Mouse (Mus musculus): Measurements from ENCODE around the gene Manea. TPM values are rescaled to one million over a fixed set of nuclear protein-coding genes. Genes with fewer than 3 reads are reported as not detected.

The Manea gene
- polyA plus RNA-seq (2015; fragmentation: Nextera tagmentation; extraction: Ambion mirVana), result 5.2 and 5.3 TPM in 2 replicates

DNA sequence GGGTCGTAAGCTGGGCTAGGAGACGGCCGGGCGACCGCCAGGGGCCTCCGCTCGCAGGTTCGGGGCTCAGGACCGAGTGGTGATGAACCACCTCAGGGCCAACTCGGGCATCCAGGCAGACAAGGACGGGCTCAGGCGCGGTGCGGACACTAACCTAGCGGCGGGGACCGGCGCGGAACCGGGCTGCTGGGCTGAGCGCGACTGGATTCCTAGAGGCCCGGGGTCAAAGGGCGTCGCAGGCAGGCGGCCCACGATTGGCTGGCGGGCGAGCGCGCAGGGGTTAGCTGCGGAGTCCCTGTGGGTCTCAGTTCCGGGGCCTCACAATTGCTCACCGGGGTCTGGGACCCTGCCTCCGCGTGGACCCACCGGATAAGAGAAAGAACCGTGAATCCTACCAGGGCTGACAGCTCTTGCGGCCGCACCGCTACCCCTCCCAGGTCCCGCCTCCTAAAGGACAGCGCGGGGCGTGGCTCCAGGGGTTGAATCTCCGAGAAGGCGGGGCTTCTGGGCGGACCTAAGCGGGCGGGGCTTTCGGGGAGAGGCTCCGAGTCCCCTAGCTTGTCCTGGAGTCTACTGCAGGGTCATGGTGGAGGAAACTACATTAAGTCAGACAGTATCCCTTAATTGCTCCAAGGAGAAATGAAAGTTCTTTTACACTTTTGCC, at the start of gene Manea:
TSS of gene Manea (minus strand) at position 449 of the 664 bp plus-strand sequence.

